Mouse (Mus musculus) thymus, postnatal 4 days (tissue): ENCODE measurements at regions not wholly inside any gene's neighbourhood (a gene's known extent, or its start where the extent isn't known, plus 50 kb on each side); places are given as distances from the start of the nearest gene placed in this dataset.

Experiments
- DNase-seq: peaks from one replicate; pipeline ENCODE4 v3.0.0; 2021

GRCm38 (mm10) chr1:61331906-61332305 lies 306.7 kb upstream of the Pard3b start:
- no peak for DNase-seq

GRCm38 (mm10) chr1:61336367-61336766 lies 302.3 kb upstream of the Pard3b start:
- DNase-seq, result no peak

GRCm38 (mm10) chr1:61352921-61353320 lies 285.7 kb upstream of the Pard3b start:
- DNase-seq, result no peak

GRCm38 (mm10) chr1:61353481-61353880 lies 285.1 kb upstream of the Pard3b start:
- no peak for DNase-seq

GRCm38 (mm10) chr1:61355241-61355640 lies 283.4 kb upstream of the Pard3b start:
- DNase-seq, result no peak

- DNase-seq, result no peak
Measured at GRCm38 (mm10) chr1:61359011-61359930, 279.4 kb upstream of the Pard3b start.

GRCm38 (mm10) chr1:61372581-61372980 lies 266.0 kb upstream of the Pard3b start:
- no peak for DNase-seq

- no peak for DNase-seq
Measured at GRCm38 (mm10) chr1:61373661-61374491, 264.7 kb upstream of the Pard3b start.

- DNase-seq, result peak; percentile 26
Measured at GRCm38 (mm10) chr1:61376417-61376816, 262.2 kb upstream of the Pard3b start.

- DNase-seq, result peak; percentile 78
Measured at GRCm38 (mm10) chr1:61377070-61377469, 261.6 kb upstream of the Pard3b start.

GRCm38 (mm10) chr1:61378240-61378639 lies 260.4 kb upstream of the Pard3b start:
- DNase-seq, result no peak

- no peak for DNase-seq
Measured at GRCm38 (mm10) chr1:61379771-61380517, 258.7 kb upstream of the Pard3b start.

GRCm38 (mm10) chr1:61387587-61387986 lies 251.0 kb upstream of the Pard3b start:
- no peak for DNase-seq

GRCm38 (mm10) chr1:61397796-61398195 lies 240.8 kb upstream of the Pard3b start:
- no peak for DNase-seq

GRCm38 (mm10) chr1:61402339-61402738 lies 236.3 kb upstream of the Pard3b start:
- DNase-seq, result no peak

GRCm38 (mm10) chr1:61407201-61407600 lies 231.4 kb upstream of the Pard3b start:
- DNase-seq, result no peak

GRCm38 (mm10) chr1:61414772-61415171 lies 223.9 kb upstream of the Pard3b start:
- DNase-seq, result no peak

- DNase-seq, result no peak
Measured at GRCm38 (mm10) chr1:61415426-61416195, 223.0 kb upstream of the Pard3b start.

GRCm38 (mm10) chr1:61418396-61418795 lies 220.2 kb upstream of the Pard3b start:
- DNase-seq, result no peak

GRCm38 (mm10) chr1:61419839-61420238 lies 218.8 kb upstream of the Pard3b start:
- DNase-seq, result no peak

GRCm38 (mm10) chr1:61423253-61423652 lies 215.4 kb upstream of the Pard3b start:
- no peak for DNase-seq
